Mouse (Mus musculus): ENCODE data around the gene Tmem116. TPM values are rescaled to one million over a fixed set of nuclear protein-coding genes. Genes with fewer than 3 reads are reported as not detected.

The Tmem116 gene
- 4.9 TPM for polyA plus RNA-seq (2014; fragmentation: Illumina TruSeq; extraction: RNeasy Lipid Tissue Mini Kit (QIAGEN cat#74804); ENCODE audit: low read depth, low replicate concordance)

DNA sequence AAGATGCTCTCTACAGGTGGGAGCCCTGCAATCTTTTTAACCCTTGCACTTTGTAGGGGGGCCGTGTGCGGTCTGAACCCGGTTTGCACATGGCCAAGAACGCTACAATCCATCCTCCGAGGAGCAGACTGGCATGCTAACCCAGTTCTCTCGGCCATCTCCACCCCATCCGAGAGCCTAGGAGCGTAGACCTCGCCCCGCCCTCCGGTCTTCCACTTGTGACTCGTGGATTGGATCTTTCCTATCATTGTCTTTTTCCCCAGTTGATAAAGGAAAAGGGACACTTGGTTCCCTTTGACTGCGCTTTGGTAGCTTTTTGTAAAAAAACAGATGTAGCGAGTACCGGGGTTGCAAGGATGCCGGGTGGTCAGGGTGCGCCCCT lies at the start of gene Tmem116:
TSS of gene Tmem116 (plus strand) at position 250 of the 382 bp plus-strand sequence.

DNA sequence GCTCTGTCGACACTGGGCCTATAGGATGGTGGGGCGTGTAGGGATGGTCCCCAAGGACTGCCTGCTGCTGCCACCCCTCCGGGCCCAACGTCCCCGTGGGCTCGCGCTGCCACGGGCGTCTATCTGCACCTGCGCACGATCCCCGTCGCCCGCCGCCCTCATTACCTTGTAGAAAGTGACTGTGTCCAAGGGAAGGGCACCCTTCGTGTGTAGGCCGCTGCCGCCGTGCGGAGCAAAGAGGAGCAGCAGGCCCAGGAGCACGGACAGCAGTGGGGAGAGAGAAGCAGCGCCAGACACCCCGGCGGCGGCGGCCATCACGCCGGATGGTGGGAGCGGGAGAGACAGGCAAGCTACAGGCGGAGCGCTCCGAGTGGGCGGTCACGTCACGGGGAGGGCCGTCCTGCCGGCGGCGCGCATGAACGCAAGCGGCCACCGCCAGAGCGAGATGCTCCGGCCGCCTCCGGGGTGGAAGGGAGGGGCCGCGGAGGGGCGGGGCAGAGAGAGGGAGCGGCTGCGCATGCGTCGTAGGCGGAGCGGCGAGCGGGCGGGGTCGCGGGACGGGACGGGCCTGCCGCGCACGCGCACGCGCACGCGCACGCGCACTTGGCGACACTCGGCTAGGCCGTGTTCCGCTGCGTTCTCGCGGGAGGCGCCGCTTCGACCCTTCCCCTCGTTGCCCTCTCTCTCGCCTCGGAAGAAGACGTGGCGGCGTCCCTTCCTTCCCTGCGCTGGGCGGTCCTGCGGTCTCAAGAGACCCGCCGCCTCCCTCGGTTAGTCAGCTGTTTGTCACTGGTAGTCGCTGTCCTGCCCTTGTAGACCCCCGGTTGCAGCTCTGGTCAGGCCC lies 555 bp downstream of the Tmem116 start, which contains the start of gene Erp29:
TSS of gene Erp29 (minus strand) at position 481 of the 844 bp plus-strand sequence.

DNA sequence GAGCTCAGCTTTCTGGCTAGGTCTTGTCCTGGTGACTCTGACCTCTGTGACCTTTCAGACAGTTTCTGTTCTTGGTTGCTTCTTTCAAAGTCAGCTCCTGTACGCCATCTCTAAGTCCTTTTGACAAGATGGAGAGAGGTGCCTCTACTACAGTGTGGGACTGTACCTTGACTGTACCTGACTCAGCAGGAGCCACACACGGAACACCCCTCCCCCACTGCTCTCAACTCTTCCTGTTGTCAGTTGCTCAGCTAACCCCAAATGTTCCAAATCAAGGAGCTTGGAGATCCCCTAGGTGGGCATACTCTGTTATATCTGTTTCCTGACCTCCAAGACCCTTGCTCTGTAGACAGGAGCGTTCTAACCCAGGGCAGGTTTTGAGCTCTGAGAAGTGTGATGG lies 51.5 kb downstream of the Tmem116 start, which contains the start of gene Adam1b:
TSS of gene Adam1b (minus strand) at position 205 of the 400 bp plus-strand sequence.

DNA sequence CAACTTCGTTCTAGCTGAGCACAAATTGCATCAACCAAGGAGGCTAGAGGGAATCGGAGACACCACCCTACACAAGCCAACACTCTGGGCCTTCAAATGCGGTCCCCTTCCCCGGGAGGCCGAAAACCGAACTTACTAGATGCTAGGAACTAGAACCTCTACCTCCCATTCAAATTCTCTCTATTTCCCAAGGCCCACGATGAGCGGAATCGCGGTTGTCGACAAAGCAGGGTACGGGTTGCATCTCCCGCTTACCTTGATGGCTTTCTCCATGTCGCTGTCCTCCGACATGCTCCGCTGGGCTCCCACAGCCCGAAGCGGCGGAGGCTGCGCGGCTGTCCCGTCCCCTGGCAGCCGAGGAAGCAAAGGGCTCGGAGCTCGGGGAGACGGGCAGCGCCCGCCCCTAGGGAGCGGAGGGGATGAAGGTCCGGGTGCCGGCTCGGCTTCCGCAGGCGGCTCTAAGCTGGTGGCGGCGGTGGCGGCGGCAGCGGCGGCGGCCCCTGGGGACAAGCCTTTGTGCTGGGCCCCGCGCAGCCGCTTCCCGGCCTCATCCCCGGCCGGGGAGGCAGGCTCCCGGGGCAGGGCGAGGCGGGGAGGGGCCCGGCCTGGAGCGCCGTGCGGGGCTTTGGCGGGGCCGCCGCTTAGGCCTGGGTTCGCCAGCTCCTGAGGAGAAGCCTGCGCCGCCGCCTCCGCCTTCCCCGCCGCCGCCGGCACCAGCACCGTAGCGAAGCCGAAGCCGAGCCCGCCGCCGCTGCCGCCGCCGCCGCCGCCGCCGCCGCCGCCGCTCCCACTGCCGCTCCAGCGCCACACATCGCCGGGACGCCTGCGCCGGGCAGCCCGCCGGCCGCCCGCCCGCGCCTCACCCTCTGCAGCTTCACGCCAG lies 93.5 kb downstream of the Tmem116 start, which contains the start of the genes Adam1a and Gm42878:
TSS of gene Adam1a (minus strand) at position 573 of the 883 bp plus-strand sequence.
TSS of gene Gm42878 (minus strand) at position 573 of the 883 bp plus-strand sequence.

DNA sequence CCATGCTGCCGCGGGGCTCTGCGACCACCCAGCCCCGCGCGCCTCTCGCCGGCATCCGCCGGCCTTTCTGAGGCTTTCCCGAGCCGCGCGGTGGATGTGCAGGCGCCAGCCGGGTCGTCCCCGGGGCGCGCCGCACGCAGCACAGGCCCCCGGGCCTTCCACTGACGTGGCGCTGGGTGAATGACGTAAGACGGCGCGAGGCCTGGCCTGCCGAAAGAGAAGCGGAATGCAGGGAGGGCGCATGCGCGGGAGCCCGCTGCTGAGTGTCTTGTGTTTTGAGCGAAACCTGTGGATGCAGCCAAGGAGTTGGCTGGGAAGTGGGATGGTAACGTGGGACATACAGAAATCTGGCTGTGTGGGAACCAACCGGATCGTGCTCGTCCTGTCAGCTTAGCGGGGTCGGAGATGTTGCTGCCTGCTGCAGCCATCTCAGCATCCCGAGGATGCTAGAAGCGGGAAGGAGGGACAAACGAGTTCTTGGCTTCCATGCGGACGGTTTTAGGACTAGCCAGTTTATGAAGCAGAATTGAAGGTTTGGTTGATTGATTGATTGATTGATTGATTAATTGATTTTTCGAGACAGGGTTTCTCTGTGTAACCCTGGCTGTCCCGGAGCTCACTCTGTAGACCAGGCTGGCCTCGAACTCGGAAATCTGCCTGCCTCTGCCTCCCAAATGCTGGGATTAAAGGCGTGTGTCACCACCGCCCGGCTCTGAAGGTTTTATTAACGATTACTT lies 94.3 kb downstream of the Tmem116 start, which contains the start of gene Mapkapk5:
TSS of gene Mapkapk5 (minus strand) at position 113 of the 737 bp plus-strand sequence.

Other genes starting within 250 kb of the Tmem116 start
- gene Rpl6, start 247.4 kb upstream of the Tmem116 start, polyA plus RNA-seq (2014; fragmentation: Illumina TruSeq; extraction: RNeasy Lipid Tissue Mini Kit (QIAGEN cat#74804); ENCODE audit: low read depth, low replicate concordance) = 927 TPM
- 9.4 TPM for gene Hectd4, start 231.7 kb upstream of the Tmem116 start, polyA plus RNA-seq (2014; fragmentation: Illumina TruSeq; extraction: RNeasy Lipid Tissue Mini Kit (QIAGEN cat#74804); ENCODE audit: low read depth, low replicate concordance)
- 79.0 TPM for gene Trafd1, start 66.3 kb upstream of the Tmem116 start, polyA plus RNA-seq (2014; fragmentation: Illumina TruSeq; extraction: RNeasy Lipid Tissue Mini Kit (QIAGEN cat#74804); ENCODE audit: low read depth, low replicate concordance)
- 10.2 TPM for gene Naa25, start 54.0 kb upstream of the Tmem116 start, polyA plus RNA-seq (2014; fragmentation: Illumina TruSeq; extraction: RNeasy Lipid Tissue Mini Kit (QIAGEN cat#74804); ENCODE audit: low read depth, low replicate concordance)
- gene Erp29, start 613 bp downstream of the Tmem116 start, polyA plus RNA-seq (2014; fragmentation: Illumina TruSeq; extraction: RNeasy Lipid Tissue Mini Kit (QIAGEN cat#74804); ENCODE audit: low read depth, low replicate concordance) = 212 TPM
- gene Adam1b, start 51.5 kb downstream of the Tmem116 start, polyA plus RNA-seq (2014; fragmentation: Illumina TruSeq; extraction: RNeasy Lipid Tissue Mini Kit (QIAGEN cat#74804); ENCODE audit: low read depth, low replicate concordance) = 2.4 TPM
- 6.5 TPM for gene Adam1a, start 93.6 kb downstream of the Tmem116 start, polyA plus RNA-seq (2014; fragmentation: Illumina TruSeq; extraction: RNeasy Lipid Tissue Mini Kit (QIAGEN cat#74804); ENCODE audit: low read depth, low replicate concordance)
- not detected for gene Gm42878, start 93.6 kb downstream of the Tmem116 start, polyA plus RNA-seq (2014; fragmentation: Illumina TruSeq; extraction: RNeasy Lipid Tissue Mini Kit (QIAGEN cat#74804); ENCODE audit: low read depth, low replicate concordance)
- 58.8 TPM for gene Mapkapk5, start 94.0 kb downstream of the Tmem116 start, polyA plus RNA-seq (2014; fragmentation: Illumina TruSeq; extraction: RNeasy Lipid Tissue Mini Kit (QIAGEN cat#74804); ENCODE audit: low read depth, low replicate concordance)
- gene Aldh2, start 141.9 kb downstream of the Tmem116 start, polyA plus RNA-seq (2014; fragmentation: Illumina TruSeq; extraction: RNeasy Lipid Tissue Mini Kit (QIAGEN cat#74804); ENCODE audit: low read depth, low replicate concordance) = 893 TPM
- gene Acad12, start 167.0 kb downstream of the Tmem116 start, polyA plus RNA-seq (2014; fragmentation: Illumina TruSeq; extraction: RNeasy Lipid Tissue Mini Kit (QIAGEN cat#74804); ENCODE audit: low read depth, low replicate concordance) = 19.0 TPM
- gene Acad10, start 208.6 kb downstream of the Tmem116 start, polyA plus RNA-seq (2014; fragmentation: Illumina TruSeq; extraction: RNeasy Lipid Tissue Mini Kit (QIAGEN cat#74804); ENCODE audit: low read depth, low replicate concordance) = 12.7 TPM
- gene Brap, start 208.7 kb downstream of the Tmem116 start, polyA plus RNA-seq (2014; fragmentation: Illumina TruSeq; extraction: RNeasy Lipid Tissue Mini Kit (QIAGEN cat#74804); ENCODE audit: low read depth, low replicate concordance) = 37.9 TPM

All from adipose tissue, adult 10 weeks (tissue).